In the genomic region with DNA sequence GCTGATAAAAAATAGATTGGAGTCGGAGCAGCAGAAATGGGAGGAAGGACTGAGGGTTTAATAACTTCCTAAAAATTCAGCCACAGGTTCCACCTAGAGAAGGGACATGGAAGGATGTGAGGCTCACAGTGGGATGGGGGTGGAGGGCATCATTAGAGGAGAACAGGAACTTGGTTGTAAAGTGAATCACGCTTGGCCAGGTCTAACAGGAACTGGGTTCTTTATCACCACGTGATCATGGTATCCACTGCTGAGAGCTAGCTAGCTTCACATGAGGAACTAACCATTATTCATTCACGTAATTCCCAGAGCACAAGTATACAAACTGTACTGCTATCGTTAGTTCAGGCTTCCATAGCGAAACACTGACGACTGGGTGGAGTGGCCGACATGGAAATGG, we compare ENCODE assay signal across 14 mouse cellular contexts. TPM values are rescaled to one million over a fixed set of nuclear protein-coding genes. Genes with fewer than 3 reads are reported as not detected.
DNase-seq lines count a peak whose midpoint lies in the region; ATAC-seq and TF ChIP-seq lines count a peak whose summit lies in the region.
"Had no signal": no experiment of that assay in that cellular context is flagged by ENCODE, and none has a peak within 500 bp of the region (broad histone marks: within the 10 kb centered on the region; RNA-seq: fewer than 3 reads in every experiment).

No protein-coding gene starts in this region.

- no peak overlapping the region for H3K4me2 ChIP-seq in intestine, embryonic 14.5 days (ENCODE audit: low read length)
- H3K4me2 ChIP-seq in intestine, postnatal 0 days (replicated peaks; ENCODE audit: low read depth): no peak overlapping the region
- H3K4me2 ChIP-seq: heart, embryonic 12.5 days; limb, embryonic 12.5 days had no signal

- 33% methylated on average over 8 of the region's 8 CpGs for WGBS in intestine, embryonic 14.5 days
- WGBS in intestine, postnatal 0 days: 43% methylated on average over 8 of the region's 8 CpGs
- WGBS in embryonic facial prominence, embryonic 10.5 days: 72% methylated on average over 8 of the region's 8 CpGs
- 60% methylated on average over 8 of the region's 8 CpGs for WGBS in small intestine, adult 2 months

- DNase-seq in intestine, embryonic 14.5 days (ENCODE audit: low spot score): no peak
- DNase-seq in A20 (ENCODE audit: low read depth, low spot score): peak; percentile 19
- no peak for DNase-seq in embryonic facial prominence, embryonic 10.5 days (ENCODE audit: low spot score)
- DNase-seq in thymus, adult 18-20 months: no peak
- DNase-seq in thymus, postnatal 25 days: no peak
- no peak for DNase-seq in cerebellum, postnatal 14 days
- DNase-seq: kidney, adult 11 months; midbrain, embryonic 14.5 days; thymus, postnatal 4 days had no signal

- H3K4me3 ChIP-seq in intestine, embryonic 14.5 days (ENCODE audit: low read depth, low read length): no peak overlapping the region
- no peak overlapping the region for H3K4me3 ChIP-seq in intestine, postnatal 0 days (ENCODE audit: low read depth, low read length)
- no peak overlapping the region for H3K4me3 ChIP-seq in embryonic facial prominence, embryonic 10.5 days
- no peak overlapping the region for H3K4me3 ChIP-seq in small intestine, adult 2 months (ENCODE audit: low read depth, low read length)
- H3K4me3 ChIP-seq: heart, embryonic 12.5 days; limb, embryonic 12.5 days had no signal

- H3K9ac ChIP-seq in intestine, embryonic 14.5 days (ENCODE audit: low read length): no peak overlapping the region
- H3K9ac ChIP-seq in intestine, postnatal 0 days (ENCODE audit: low read depth, low read length): no peak overlapping the region
- H3K9ac ChIP-seq: heart, embryonic 12.5 days; limb, embryonic 12.5 days had no signal

- TF ChIP-seq CTCF in intestine, postnatal 0 days (IDR thresholded peaks at IDR 0.05; ENCODE audit: low read depth): no peak
- no peak for TF ChIP-seq CTCF in small intestine, adult 2 months (IDR thresholded peaks at IDR 0.05; ENCODE audit: extremely low read depth, insufficient read length, insufficient replicate concordance, low read depth, low read length)

- H3K4me1 ChIP-seq in intestine, embryonic 14.5 days (replicated peaks; ENCODE audit: control insufficient read depth, insufficient read depth, low read length): peaks cover 20% of the 10 kb centered on the region
- no peaks in the 10 kb centered on the region for H3K4me1 ChIP-seq in intestine, postnatal 0 days (replicated peaks; ENCODE audit: control insufficient read depth, insufficient read depth, low read length)
- H3K4me1 ChIP-seq in embryonic facial prominence, embryonic 10.5 days: peaks cover 25% of the 10 kb centered on the region
- H3K4me1 ChIP-seq in small intestine, adult 2 months (ENCODE audit: control insufficient read depth, insufficient read depth, insufficient read length, low read length): no peaks in the 10 kb centered on the region
- H3K4me1 ChIP-seq: heart, embryonic 12.5 days had no signal

- H3K27ac ChIP-seq in intestine, embryonic 14.5 days (ENCODE audit: low read depth): peak overlapping the region; percentile 82
- no peak overlapping the region for H3K27ac ChIP-seq in intestine, postnatal 0 days (ENCODE audit: low read depth, low read length)
- peak overlapping the region; percentile 59; the same call in 1 of the 2 replicates for H3K27ac ChIP-seq in embryonic facial prominence, embryonic 10.5 days (replicated peaks)
- H3K27ac ChIP-seq in small intestine, adult 2 months (ENCODE audit: insufficient read depth, low read depth, low read length): peak overlapping the region; percentile 61
- H3K27ac ChIP-seq: limb, embryonic 12.5 days; macrophage had no signal

- H3K9me3 ChIP-seq in intestine, embryonic 14.5 days (ENCODE audit: control insufficient read depth, low read length): no peaks in the 10 kb centered on the region
- H3K9me3 ChIP-seq in intestine, postnatal 0 days (ENCODE audit: control insufficient read depth): no peaks in the 10 kb centered on the region
- no peaks in the 10 kb centered on the region for H3K9me3 ChIP-seq in embryonic facial prominence, embryonic 10.5 days
- H3K9me3 ChIP-seq: heart, embryonic 12.5 days; limb, embryonic 12.5 days had no signal

- no peaks in the 10 kb centered on the region for H3K27me3 ChIP-seq in intestine, embryonic 14.5 days (replicated peaks; ENCODE audit: control insufficient read depth, insufficient read depth, low read length)
- H3K27me3 ChIP-seq in intestine, postnatal 0 days (replicated peaks; ENCODE audit: control insufficient read depth, insufficient read depth, low read length): no peaks in the 10 kb centered on the region
- no peaks in the 10 kb centered on the region for H3K27me3 ChIP-seq in embryonic facial prominence, embryonic 10.5 days (replicated peaks; ENCODE audit: low read depth, poor library complexity, severe bottlenecking)
- no peaks in the 10 kb centered on the region for H3K27me3 ChIP-seq in small intestine, adult 2 months (ENCODE audit: control insufficient read depth, insufficient read depth, low read length)
- H3K27me3 ChIP-seq: limb, embryonic 12.5 days had no signal

- no peaks in the 10 kb centered on the region for H3K36me3 ChIP-seq in intestine, embryonic 14.5 days (ENCODE audit: control insufficient read depth, insufficient read depth, low read length)
- no peaks in the 10 kb centered on the region for H3K36me3 ChIP-seq in intestine, postnatal 0 days (ENCODE audit: control insufficient read depth, insufficient read depth)
- H3K36me3 ChIP-seq in embryonic facial prominence, embryonic 10.5 days (replicated peaks): no peaks in the 10 kb centered on the region
- no peaks in the 10 kb centered on the region for H3K36me3 ChIP-seq in small intestine, adult 2 months (ENCODE audit: control insufficient read depth, insufficient read depth, low read length)
- H3K36me3 ChIP-seq: heart, embryonic 12.5 days; limb, embryonic 12.5 days had no signal

- 0 out of 2 replicates have a peak, but pooled peaks have one; percentile 23 for ATAC-seq in intestine, embryonic 14.5 days (replicated peaks; ENCODE audit: low FRiP score, low TSS enrichment, low read depth)
- ATAC-seq in intestine, postnatal 0 days: no peak

- no peak for TF ChIP-seq POLR2A in small intestine, adult 2 months (IDR thresholded peaks at IDR 0.05; ENCODE audit: low read depth, low read length)

RNA-seq across cellular contexts. Expression of a gene that starts 26.9 kb away (rescaled TPM):
- 1.4 and 1.8 TPM in 2 replicates for polyA plus RNA-seq in intestine, embryonic 14.5 days (2014; fragmentation: Nextera tagmentation; extraction: Ambion mirVana)
- 0.78 and 0.99 TPM in 2 replicates for polyA plus RNA-seq in intestine, postnatal 0 days (2015; fragmentation: Nextera tagmentation; extraction: Ambion mirVana)
- polyA plus RNA-seq in embryonic facial prominence, embryonic 10.5 days (2016; fragmentation: Nextera tagmentation; extraction: Ambion mirVana): 0.24 and 0.28 TPM in 2 replicates
- polyA plus RNA-seq in small intestine, adult 2 months (2012; rRNA removed): 1.1 and 1.7 TPM in 2 replicates
- polyA plus RNA-seq: macrophage had no signal
